Mouse (Mus musculus) frontal cortex, postnatal 10 days (tissue): ENCODE results near the gene Treml1.
"Not testable (repeated sequence)": the region's sequence is repeated elsewhere in the genome, so short reads cannot be mapped to it uniquely, and the experiment has no call there.

Experiments
- DNase-seq, 2 experiments: peaks; one replicate each; pipeline ENCODE4 v3.0.0; 2022; ENCODE audit warnings: low spot score in 2 of 2, mixed read lengths in 1 of 2

Gene Treml1

DNA sequence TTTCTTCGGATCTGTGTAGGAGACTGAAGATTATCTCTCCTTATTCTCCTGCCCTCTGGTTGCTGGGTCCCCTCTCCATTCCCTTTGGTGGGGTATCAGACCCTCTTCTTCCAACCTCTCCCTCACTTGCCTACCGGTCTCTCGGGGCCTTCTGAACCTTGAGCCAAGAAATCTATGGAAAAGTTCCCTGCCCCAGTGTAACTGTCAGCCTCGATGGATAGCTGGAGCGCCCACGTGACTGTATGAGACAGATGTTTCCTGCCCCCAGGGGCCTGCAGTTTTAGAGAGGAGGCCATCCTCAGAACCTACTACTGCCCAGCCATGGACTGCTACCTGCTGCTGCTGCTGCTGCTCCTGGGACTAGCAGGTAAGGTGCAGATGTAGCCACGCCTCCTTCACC is at the start of gene Treml1:
Gene Treml1 (plus strand): TSS at position 301 of the 400 bp plus-strand sequence.
- no peak for DNase-seq

DNA sequence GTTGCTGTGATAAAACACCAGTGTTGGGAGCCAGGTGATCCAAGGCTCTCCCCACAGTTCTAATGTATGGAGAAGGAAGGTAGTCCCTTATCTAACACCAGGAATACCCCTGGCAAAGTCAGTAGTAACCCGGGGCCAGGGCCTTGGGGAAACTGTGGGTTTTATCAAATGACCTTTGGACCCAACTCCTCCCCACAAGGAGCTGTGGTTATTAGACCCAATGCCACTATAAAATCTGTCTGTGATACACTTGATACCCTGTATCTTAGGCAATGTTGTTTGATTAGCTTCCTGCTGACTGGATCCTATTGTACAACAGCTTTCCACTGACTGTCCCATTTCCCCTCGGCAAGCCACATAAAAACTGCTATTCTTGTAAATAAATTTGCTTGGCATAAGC is 47.6 kb upstream of the Treml1 start:
- no peak for DNase-seq

DNA sequence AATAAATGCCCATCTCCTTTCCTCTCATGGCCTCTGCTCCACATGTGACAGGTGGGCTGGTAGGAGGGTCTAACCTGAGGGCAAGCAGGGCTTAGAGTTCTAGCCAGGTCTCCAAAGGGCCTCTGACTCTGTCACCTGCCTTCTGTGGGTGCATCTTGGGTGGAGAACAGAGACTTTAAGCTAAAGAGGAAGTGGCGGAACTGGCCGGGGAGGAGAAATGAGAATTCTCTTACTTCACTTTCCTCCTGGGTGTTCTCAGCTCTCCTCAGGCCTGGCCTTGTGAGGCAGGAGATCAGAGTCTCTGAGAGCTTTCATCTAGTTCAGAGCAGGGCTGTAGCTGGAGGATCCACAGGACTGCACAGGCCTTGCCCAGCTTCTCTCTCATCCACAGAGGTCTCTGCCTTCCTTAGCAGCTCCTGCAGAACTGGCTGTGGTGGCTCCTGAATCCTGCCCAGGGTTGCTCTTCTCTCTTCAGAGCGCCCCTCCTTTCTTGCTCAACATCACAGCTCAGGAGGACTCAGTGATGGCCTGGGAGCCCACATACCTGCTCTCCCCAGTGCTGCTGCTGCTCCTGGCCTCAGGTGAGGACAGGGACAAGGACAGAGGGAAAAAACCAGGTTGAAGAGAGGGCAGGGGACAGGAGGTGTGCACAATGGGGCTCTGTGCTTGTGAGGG is 43.7 kb upstream of the Treml1 start, which contains the start of gene B430306N03Rik:
Gene B430306N03Rik (plus strand): TSS at position 237 of the 675 bp plus-strand sequence.
- DNase-seq: not testable (repeated sequence)

GRCm38 (mm10) chr17:48318686-48319085 is 41.0 kb upstream of the Treml1 start:
- no peak for DNase-seq

DNA sequence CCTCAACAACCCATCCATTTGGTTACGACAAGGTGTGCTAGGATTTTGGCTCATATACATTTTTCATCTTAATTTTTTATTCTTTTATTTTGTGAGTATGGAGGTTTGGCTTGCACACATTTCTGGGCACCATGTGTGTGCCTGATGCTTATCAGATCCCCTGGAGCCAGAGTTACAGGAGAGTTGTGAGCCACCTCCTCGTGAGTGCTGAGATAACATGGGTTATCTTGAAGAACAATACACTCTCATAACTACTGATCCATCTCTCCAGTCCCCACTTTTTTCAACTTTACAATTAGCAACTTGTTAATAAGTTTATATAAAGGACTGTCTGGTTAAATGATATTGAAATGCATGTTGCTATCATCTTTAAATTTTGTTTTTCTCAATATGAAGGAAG is 38.4 kb upstream of the Treml1 start:
- DNase-seq: no peak

GRCm38 (mm10) chr17:48323236-48323635 is 36.5 kb upstream of the Treml1 start:
- no peak for DNase-seq

- DNase-seq: no peak
Observed at GRCm38 (mm10) chr17:48324258-48324657, 35.5 kb upstream of the Treml1 start.

GRCm38 (mm10) chr17:48325093-48325492 is 34.6 kb upstream of the Treml1 start:
- DNase-seq: no peak

GRCm38 (mm10) chr17:48325638-48326037 is 34.1 kb upstream of the Treml1 start:
- DNase-seq: no peak

GRCm38 (mm10) chr17:48326656-48327055 is 33.1 kb upstream of the Treml1 start:
- DNase-seq: peak; percentile 46 to 60

DNA sequence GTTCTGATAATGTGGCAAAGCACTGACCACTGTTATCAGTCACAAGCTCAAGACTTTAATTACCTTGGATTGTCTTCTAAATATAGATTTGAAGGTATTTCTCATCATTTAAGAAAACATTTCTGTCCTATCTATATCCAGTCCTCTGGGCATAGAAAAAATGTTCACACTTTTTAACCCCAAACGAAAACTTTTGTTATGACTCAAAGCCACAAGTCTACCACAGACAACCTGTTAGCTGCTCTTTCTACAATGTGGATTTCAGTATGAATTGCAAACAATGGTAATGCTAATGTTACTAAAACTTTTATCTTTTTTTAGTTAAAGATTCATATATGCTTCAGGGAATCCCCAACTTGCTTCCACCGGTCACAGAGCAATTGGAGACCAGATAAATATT is 27.2 kb upstream of the Treml1 start:
- DNase-seq: no peak

DNA sequence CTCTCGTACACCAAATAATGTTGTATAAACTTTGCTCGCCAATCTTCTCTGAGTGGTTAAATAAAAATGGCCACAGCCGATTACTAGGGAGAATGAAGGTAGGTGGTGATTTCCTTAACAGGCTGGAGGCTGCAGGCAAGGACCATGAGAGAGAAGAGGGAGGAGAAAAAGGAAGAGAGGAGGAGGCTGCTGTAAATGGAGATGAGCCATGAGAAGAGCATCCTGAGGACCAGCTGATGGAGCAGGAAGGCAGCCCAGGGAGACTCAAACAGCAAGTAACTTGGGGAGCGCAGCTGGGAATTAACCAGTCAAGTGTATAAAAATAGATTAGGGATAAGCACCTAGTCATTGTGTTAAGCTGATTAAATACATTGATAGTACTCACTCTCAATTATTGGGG is 25.5 kb upstream of the Treml1 start:
- no peak for DNase-seq

DNA sequence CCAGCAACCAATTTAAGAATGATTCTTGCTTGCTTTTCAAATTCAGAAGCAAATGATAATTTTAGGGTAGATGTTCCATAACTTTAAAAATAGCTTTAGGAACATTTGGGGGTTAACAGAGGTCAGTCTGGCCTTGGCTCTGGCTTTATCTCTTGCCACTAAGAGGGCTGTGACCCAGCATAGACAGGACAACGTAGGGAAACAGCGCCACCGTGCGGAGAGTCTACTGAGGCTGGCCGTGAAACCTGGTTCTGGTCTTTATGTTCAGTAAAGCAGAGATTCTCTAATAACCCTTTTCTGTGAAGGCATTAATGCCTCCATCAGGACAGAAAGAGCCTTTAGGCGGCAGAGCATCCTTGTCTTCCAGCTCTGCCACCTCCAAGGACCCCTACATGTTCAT is 22.9 kb upstream of the Treml1 start:
- DNase-seq: peak; percentile 40 to 78

- DNase-seq: no peak
Observed at GRCm38 (mm10) chr17:48340267-48340666, 19.4 kb upstream of the Treml1 start.

DNA sequence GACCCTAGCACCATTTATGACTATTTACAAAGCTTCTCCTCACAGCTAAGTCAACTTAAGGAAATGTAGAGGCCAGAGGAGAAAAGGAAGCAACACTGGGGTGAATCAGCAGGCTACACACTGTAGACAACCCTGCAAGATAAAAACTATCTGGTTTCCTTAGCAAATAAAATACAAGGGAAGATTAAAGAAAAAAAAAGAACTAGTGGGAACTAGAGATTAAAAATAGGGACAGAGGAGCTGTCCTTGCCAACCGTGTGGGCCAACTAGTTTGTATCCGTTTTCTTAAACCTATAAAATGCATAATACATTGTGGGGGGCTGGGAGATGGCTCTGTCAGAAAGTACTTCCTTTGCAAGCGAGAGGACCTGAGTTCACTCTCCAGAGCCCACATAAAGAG is 17.8 kb upstream of the Treml1 start:
- no peak for DNase-seq

GRCm38 (mm10) chr17:48343065-48343464 is 16.7 kb upstream of the Treml1 start:
- DNase-seq: no peak

DNA sequence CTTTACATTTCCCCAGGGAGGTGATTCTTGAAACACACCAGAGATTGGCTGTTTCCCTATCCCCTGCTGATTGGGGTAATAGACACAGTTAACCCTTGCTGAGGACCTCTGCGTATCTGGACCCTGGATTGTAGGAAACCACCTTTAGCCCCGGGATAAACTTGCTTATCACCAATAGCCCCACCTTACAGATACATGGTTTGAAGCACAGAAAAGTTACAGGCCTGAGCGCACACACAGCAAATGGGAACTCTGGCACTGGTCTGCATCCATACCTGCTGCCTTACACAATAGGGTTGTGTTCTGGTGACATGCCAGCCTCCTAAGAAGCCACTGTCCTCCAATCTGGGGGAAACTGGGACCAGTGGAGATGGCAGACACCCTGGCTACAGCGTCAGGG is 13.9 kb upstream of the Treml1 start:
- DNase-seq: no peak

DNA sequence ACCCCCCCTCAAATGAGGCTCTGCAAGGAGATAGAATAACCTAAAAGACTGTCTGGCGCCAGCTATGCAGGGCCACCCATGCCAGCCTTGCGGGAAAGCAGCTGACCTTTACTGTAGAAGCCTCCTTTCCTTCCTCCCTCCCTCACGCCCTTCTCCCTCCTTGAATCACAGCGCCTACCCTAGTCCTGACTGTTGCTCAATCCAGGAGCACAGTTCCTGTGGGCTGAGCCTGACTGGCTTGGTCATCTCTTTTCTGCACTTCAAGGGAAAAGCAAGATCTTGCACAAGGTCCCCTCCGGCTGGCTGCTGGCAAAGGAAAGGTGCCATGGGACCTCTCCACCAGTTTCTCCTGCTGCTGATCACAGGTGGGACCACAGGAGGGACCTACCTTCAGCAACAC is 13.5 kb upstream of the Treml1 start, which contains the start of gene Trem2:
Gene Trem2 (plus strand): TSS at position 171 of the 400 bp plus-strand sequence.
- no peak for DNase-seq

GRCm38 (mm10) chr17:48346834-48347233 is 12.9 kb upstream of the Treml1 start:
- no peak for DNase-seq

DNA sequence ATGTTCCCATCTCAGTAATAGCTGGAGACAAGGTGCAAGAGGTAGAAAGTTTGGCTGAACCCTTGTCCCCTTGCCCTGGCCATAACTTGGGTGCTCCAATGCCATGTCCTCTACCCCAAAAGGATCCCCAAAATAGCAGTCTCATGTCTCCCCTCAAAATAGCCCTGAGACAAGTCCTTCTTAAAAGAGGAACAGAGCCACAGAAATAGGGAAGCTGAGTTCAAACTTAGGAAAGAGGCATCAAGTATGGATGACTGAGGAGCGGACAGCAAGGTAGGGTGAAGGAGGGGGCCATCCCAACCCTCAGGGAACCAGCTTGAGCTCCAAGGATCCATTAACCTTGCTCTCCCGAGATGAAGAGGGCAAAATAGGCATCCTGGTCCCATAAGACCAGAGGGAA is 12.4 kb upstream of the Treml1 start:
- DNase-seq: no peak

GRCm38 (mm10) chr17:48350681-48351193 is 9.0 kb upstream of the Treml1 start:
- no peak for DNase-seq

GRCm38 (mm10) chr17:48352976-48353375 is 6.7 kb upstream of the Treml1 start:
- DNase-seq: not testable (repeated sequence)

- no peak for DNase-seq
Observed at GRCm38 (mm10) chr17:48355822-48356221, 3.9 kb upstream of the Treml1 start.

DNA sequence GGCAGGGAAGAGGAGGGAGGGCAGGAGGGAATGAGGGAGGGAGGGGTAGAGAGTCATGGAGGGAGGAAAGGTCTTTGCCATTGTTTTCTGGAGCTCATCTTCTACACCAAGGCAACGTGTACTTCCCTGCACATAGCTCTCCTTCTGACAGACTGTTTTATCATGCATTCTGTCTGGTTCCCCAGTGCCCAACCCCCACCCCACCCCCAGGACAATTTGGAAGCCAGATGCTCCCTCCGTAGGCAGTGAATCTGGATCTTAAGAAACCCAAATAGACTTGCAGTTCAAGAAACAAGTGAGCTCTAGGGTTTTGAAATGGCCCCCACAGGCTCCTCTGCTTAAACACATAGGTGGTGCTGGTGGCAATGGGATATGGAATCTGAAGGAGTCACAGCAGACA is 1.8 kb upstream of the Treml1 start:
- no peak for DNase-seq
